Mouse (Mus musculus) left cerebral cortex, adult 6 months (tissue): ENCODE measurements around the gene Ifrd1. TPM values are rescaled to one million over a fixed set of nuclear protein-coding genes. Genes with fewer than 3 reads are reported as not detected.

Source experiments
- long read RNA-seq, 2 experiments: library from polyadenylated mRNA; unstranded; transcript quantifications; one replicate each; pipeline ENCODE4 v2.0.0; 2019 to 2020
- polyA plus RNA-seq: library from polyadenylated mRNA; unstranded; fragments of <200 nt; fragmentation: Nextera tagmentation; gene quantifications from 2 replicates; pipeline ENCODE4 v1.2.3, GENCODE M21; 2021

Gene Ifrd1
- 96.7 and 106 TPM in 2 replicates for polyA plus RNA-seq
- long read RNA-seq, experiment 1, transcript Ifrd1-201 (12 exons, 3,378 nt), result major isoform, 463 of 498 reads
- long read RNA-seq, experiment 1, partial matches to known transcripts, result 9 of 498 reads
- long read RNA-seq, experiment 1, other reads (novel, unspliced or antisense), result 25 of 498 reads
- long read RNA-seq, experiment 2, transcript Ifrd1-201 (12 exons, 3,378 nt), result major isoform, 72 of 95 reads
- long read RNA-seq, experiment 2, partial matches to known transcripts, result 17 of 95 reads
- long read RNA-seq, experiment 2, other reads (novel, unspliced or antisense), result 4 of 95 reads

GRCm38 (mm10) chr12:40248454-40249180 is at the start of gene Ifrd1:
Gene Ifrd1 (minus strand): TSS chr12:40248504.

DNA sequence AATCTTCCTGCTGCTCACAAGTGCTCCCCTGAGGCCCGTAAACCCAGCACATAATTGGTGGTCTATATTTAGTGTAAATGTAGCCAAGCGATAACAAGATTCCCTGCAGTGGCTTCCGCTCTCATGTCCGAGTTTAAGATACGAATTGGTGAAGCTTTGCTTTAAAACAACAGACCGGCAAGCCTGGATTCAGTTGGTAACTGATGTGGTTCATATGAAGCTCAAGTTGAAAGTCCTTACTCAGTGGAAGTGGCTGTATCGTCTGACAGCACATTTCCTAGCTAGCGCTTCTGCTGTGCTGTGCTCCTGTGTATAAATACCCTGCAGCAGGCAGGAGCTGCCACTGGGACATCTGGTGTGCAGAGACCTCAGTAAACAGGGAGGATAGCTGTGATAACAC is 49.0 kb downstream of the Ifrd1 start, which contains the start of gene Lsmem1:
Gene Lsmem1, minus strand, starts transcription at position 189 of the 400 bp plus-strand sequence.

Other genes with a start within 250 kb of the Ifrd1 start
- gene Arl4a, start 210.5 kb downstream of the Ifrd1 start, polyA plus RNA-seq, result 41.6 and 45.8 TPM in 2 replicates
- gene Scin, start 114.3 kb downstream of the Ifrd1 start, polyA plus RNA-seq, result 0.04 TPM in 1 of 2 replicates, not detected in the other
- gene Lsmem1, start 49.0 kb downstream of the Ifrd1 start, polyA plus RNA-seq, result 0.65 and 1.3 TPM in 2 replicates
- gene Zfp277, start 197.4 kb upstream of the Ifrd1 start, polyA plus RNA-seq, result 24.1 and 27.2 TPM in 2 replicates
- gene Dock4, start 197.4 kb upstream of the Ifrd1 start, polyA plus RNA-seq, result 12.8 and 12.9 TPM in 2 replicates